Mouse (Mus musculus): ENCODE measurements at regions not wholly inside any gene's neighbourhood (a gene's known extent, or its start where the extent isn't known, plus 50 kb on each side); places are given as distances from the start of the nearest gene placed in this dataset.

GRCm38 (mm10) chr1:78050231-78050630, 146.7 kb downstream of the Pax3 start:
- DNase-seq: no peak

GRCm38 (mm10) chr1:78032336-78032735, 164.6 kb downstream of the Pax3 start:
- DNase-seq: no peak

GRCm38 (mm10) chr1:78021766-78022165, 175.2 kb downstream of the Pax3 start:
- DNase-seq: no peak

GRCm38 (mm10) chr1:78021014-78021413, 175.9 kb downstream of the Pax3 start:
- DNase-seq: no peak

- DNase-seq: no peak
These were observed 178.9 kb downstream of the Pax3 start for GRCm38 (mm10) chr1:78017949-78018617.

GRCm38 (mm10) chr1:78016541-78017267, 180.2 kb downstream of the Pax3 start:
- DNase-seq: no peak

GRCm38 (mm10) chr1:78015999-78016398, 180.9 kb downstream of the Pax3 start:
- no peak for DNase-seq

GRCm38 (mm10) chr1:78013396-78013795, 183.5 kb downstream of the Pax3 start:
- no peak for DNase-seq

- DNase-seq: no peak
These were observed 188.0 kb downstream of the Pax3 start for GRCm38 (mm10) chr1:78008811-78009410.

GRCm38 (mm10) chr1:78004376-78004775, 192.6 kb downstream of the Pax3 start:
- no peak for DNase-seq

GRCm38 (mm10) chr1:77998727-77999126, 198.2 kb downstream of the Pax3 start:
- no peak for DNase-seq

GRCm38 (mm10) chr1:77981528-77981927, 215.4 kb downstream of the Pax3 start:
- DNase-seq: no peak

GRCm38 (mm10) chr1:77978696-77979095, 218.2 kb downstream of the Pax3 start:
- peak; percentile 75 for DNase-seq

- DNase-seq: no peak
These were observed 221.0 kb downstream of the Pax3 start for GRCm38 (mm10) chr1:77975941-77976340.

- peak; percentile 37 for DNase-seq
These were observed 224.6 kb downstream of the Pax3 start for GRCm38 (mm10) chr1:77972301-77972717.

- no peak for DNase-seq
These were observed 232.1 kb downstream of the Pax3 start for GRCm38 (mm10) chr1:77964656-77965335.

GRCm38 (mm10) chr1:77959309-77959708, 237.6 kb downstream of the Pax3 start:
- DNase-seq: no peak

- no peak for DNase-seq
These were observed 239.7 kb downstream of the Pax3 start for GRCm38 (mm10) chr1:77957156-77957767.

GRCm38 (mm10) chr1:77947894-77948293, 249.0 kb downstream of the Pax3 start:
- no peak for DNase-seq

GRCm38 (mm10) chr1:77944327-77944645, 252.6 kb downstream of the Pax3 start:
- no peak for DNase-seq

GRCm38 (mm10) chr1:77943633-77944326, 253.2 kb downstream of the Pax3 start:
- no peak for DNase-seq

- peak; percentile 17 for DNase-seq
These were observed 253.8 kb downstream of the Pax3 start for GRCm38 (mm10) chr1:77943101-77943500.

Data from right cerebral cortex, adult 18-20 months (tissue).